Mouse (Mus musculus) liver, postnatal 0 days (tissue): ENCODE results near the gene Psmd5.
"Not testable (repeated sequence)": the region's sequence is repeated elsewhere in the genome, so short reads cannot be mapped to it uniquely, and the experiment has no call there.

Source experiments
- CTCF ChIP-seq: sonication (generic); IDR thresholded peaks from 2 replicates; pipeline ENCODE4 v1.5.1; 2016; ENCODE audit warnings: antibody characterized with exemption, low read depth
- EP300 ChIP-seq: IDR thresholded peaks from 2 replicates; pipeline ENCODE4 v1.6.1; 2016; ENCODE audit warnings: antibody characterized with exemption, low read depth, mild to moderate bottlenecking

DNA sequence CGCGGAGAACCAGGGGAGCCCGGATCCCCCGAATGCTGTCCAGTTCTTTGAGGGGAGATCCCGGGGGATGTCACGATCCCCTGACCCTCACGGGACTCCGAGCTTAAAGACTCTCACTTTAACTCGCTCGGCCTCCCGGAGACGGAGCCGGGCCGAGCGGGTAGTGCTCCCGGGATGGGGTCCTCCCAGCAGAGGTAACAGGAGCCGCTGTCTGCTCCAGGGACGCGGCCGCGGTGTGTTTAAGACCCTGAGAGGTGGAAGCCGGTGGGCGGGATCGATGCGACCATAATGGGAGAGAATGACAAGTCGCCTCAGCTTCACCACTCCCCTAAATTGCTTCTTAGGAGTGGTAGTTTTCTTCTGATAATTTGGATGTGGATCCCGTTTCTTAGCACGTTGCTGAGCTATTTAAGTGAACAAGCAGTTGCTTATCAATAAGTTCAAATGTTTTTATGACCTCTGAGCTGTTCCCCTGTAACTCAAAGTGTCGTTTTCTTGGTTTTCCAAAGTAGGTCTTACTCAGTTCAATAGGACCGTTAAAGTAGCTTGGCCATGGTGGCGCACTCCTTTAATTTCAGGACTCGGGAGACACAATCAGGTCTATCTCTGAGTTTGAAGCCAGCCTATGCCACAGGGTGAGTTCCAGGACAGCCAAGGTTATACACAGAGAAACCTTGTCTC is 72.1 kb downstream of the Psmd5 start:
- peak; percentile 11; the same call in 1 of the 2 replicates for TF ChIP-seq CTCF
- not testable (repeated sequence) for TF ChIP-seq EP300
